Mouse (Mus musculus): ENCODE results near the gene Iqschfp. TPM values are rescaled to one million over a fixed set of nuclear protein-coding genes. Genes with fewer than 3 reads are reported as not detected.

Gene Iqschfp
- polyA plus RNA-seq, 1 experiment from 2014 or later: not detected

GRCm38 (mm10) chr3:68493170-68493585 lies 601.1 kb downstream of the Iqschfp start:
- peak overlapping the region; percentile 75 for H3K9ac ChIP-seq (ENCODE audit: low read depth, low read length)
- ATAC-seq (replicated peaks; ENCODE audit: low FRiP score): peak; percentile 39; the same call in 1 of the 2 replicates
- WGBS: 2% methylated on average over 12 of the region's 12 CpGs
- no peaks in the 10 kb centered on the region for H3K9me3 ChIP-seq (ENCODE audit: control insufficient read depth, low read length)
- DNase-seq (ENCODE audit: low spot score): no peak
- peak overlapping the region; percentile 57 for H3K4me3 ChIP-seq (ENCODE audit: low read depth, low read length)
- H3K27ac ChIP-seq (ENCODE audit: low read depth, low read length): peak overlapping the region; percentile 73; the same call in 1 of the 2 replicates
- peaks cover 21% of the 10 kb centered on the region for H3K4me1 ChIP-seq (replicated peaks; ENCODE audit: control insufficient read depth, insufficient read depth, low read length)
- peak overlapping the region; percentile 93 for H3K4me2 ChIP-seq
- H3K27me3 ChIP-seq (replicated peaks; ENCODE audit: control insufficient read depth, insufficient read depth, low read length): peaks cover 10% of the 10 kb centered on the region
- H3K36me3 ChIP-seq (ENCODE audit: control insufficient read depth, insufficient read depth, low read length): no peaks in the 10 kb centered on the region

- Histone ChIP-seq H3K4me3 (ENCODE audit: low read depth, low read length) (peak overlapping the region; percentile 57), H3K36me3 (ENCODE audit: control insufficient read depth, insufficient read depth, low read length) (no peaks in the 10 kb centered on the region), H3K9me3 (ENCODE audit: control insufficient read depth, low read length) (no peaks in the 10 kb centered on the region), H3K9ac (ENCODE audit: low read depth, low read length) (peak overlapping the region; percentile 75), H3K27me3 (replicated peaks; ENCODE audit: control insufficient read depth, insufficient read depth, low read length) (peaks cover 10% of the 10 kb centered on the region), H3K4me2 (peak overlapping the region; percentile 93), H3K4me1 (replicated peaks; ENCODE audit: control insufficient read depth, insufficient read depth, low read length) (peaks cover 21% of the 10 kb centered on the region), H3K27ac (ENCODE audit: low read depth, low read length) (peak overlapping the region; percentile 73)
- under 1% methylated on average over 63 of the region's 70 CpGs for WGBS
- peak; percentile 81 for DNase-seq (ENCODE audit: low spot score)
- ATAC-seq (replicated peaks; ENCODE audit: low FRiP score): peak; percentile 71
Observed at GRCm38 (mm10) chr3:68493586-68494295, 601.7 kb downstream of the Iqschfp start.

GRCm38 (mm10) chr3:68494296-68495095 lies 602.5 kb downstream of the Iqschfp start:
- ATAC-seq (replicated peaks; ENCODE audit: low FRiP score) (no peak; the same call in 1 of the 2 replicates), DNase-seq (ENCODE audit: low spot score) (no peak)
- Histone ChIP-seq H3K4me2 (peak overlapping the region; percentile 93), H3K9me3 (ENCODE audit: control insufficient read depth, low read length) (no peaks in the 10 kb centered on the region), H3K36me3 (ENCODE audit: control insufficient read depth, insufficient read depth, low read length) (no peaks in the 10 kb centered on the region), H3K27me3 (replicated peaks; ENCODE audit: control insufficient read depth, insufficient read depth, low read length) (peaks cover 10% of the 10 kb centered on the region), H3K4me1 (replicated peaks; ENCODE audit: control insufficient read depth, insufficient read depth, low read length) (peaks cover 27% of the 10 kb centered on the region), H3K4me3 (ENCODE audit: low read depth, low read length) (peak overlapping the region; percentile 57), H3K9ac (ENCODE audit: low read depth, low read length) (peak overlapping the region; percentile 27), H3K27ac (ENCODE audit: low read depth, low read length) (peak overlapping the region; percentile 6; the same call in 1 of the 2 replicates)
- WGBS: under 1% methylated on average over 68 of the region's 68 CpGs

- DNase-seq (ENCODE audit: low spot score) (peak; percentile 64), ATAC-seq (replicated peaks; ENCODE audit: low FRiP score) (0 out of 2 replicates have a peak, but pooled peaks have one; percentile 16)
- WGBS: under 1% methylated on average over 38 of the region's 38 CpGs
- peaks cover 10% of the 10 kb centered on the region for H3K27me3 ChIP-seq (replicated peaks; ENCODE audit: control insufficient read depth, insufficient read depth, low read length)
- H3K4me1 ChIP-seq (replicated peaks; ENCODE audit: control insufficient read depth, insufficient read depth, low read length): peaks cover 32% of the 10 kb centered on the region
- no peaks in the 10 kb centered on the region for H3K36me3 ChIP-seq (ENCODE audit: control insufficient read depth, insufficient read depth, low read length)
- no peaks in the 10 kb centered on the region for H3K9me3 ChIP-seq (ENCODE audit: control insufficient read depth, low read length)
- peak overlapping the region; percentile 57 for H3K4me3 ChIP-seq (ENCODE audit: low read depth, low read length)
- peak overlapping the region; percentile 6; the same call in 1 of the 2 replicates for H3K27ac ChIP-seq (ENCODE audit: low read depth, low read length)
- peak overlapping the region; percentile 27; the same call in 1 of the 2 replicates for H3K9ac ChIP-seq (ENCODE audit: low read depth, low read length)
- peak overlapping the region; percentile 93 for H3K4me2 ChIP-seq
Observed at GRCm38 (mm10) chr3:68495096-68495735, 603.2 kb downstream of the Iqschfp start.

GRCm38 (mm10) chr3:68495736-68496242 lies 603.8 kb downstream of the Iqschfp start:
- WGBS: 6% methylated on average over 9 of the region's 9 CpGs
- no peak for DNase-seq (ENCODE audit: low spot score)
- Histone ChIP-seq H3K4me2 (peak overlapping the region; percentile 93), H3K4me1 (replicated peaks; ENCODE audit: control insufficient read depth, insufficient read depth, low read length) (peaks cover 37% of the 10 kb centered on the region), H3K27ac (ENCODE audit: low read depth, low read length) (no peak overlapping the region), H3K4me3 (ENCODE audit: low read depth, low read length) (peak overlapping the region; percentile 57), H3K27me3 (replicated peaks; ENCODE audit: control insufficient read depth, insufficient read depth, low read length) (peaks cover 10% of the 10 kb centered on the region), H3K9me3 (ENCODE audit: control insufficient read depth, low read length) (no peaks in the 10 kb centered on the region), H3K36me3 (ENCODE audit: control insufficient read depth, insufficient read depth, low read length) (no peaks in the 10 kb centered on the region), H3K9ac (ENCODE audit: low read depth, low read length) (peak overlapping the region; percentile 27; the same call in 1 of the 2 replicates)
- ATAC-seq (replicated peaks; ENCODE audit: low FRiP score): no peak

- Histone ChIP-seq H3K4me2 (peak overlapping the region; percentile 93; the same call in 1 of the 2 replicates), H3K36me3 (ENCODE audit: control insufficient read depth, insufficient read depth, low read length) (no peaks in the 10 kb centered on the region), H3K27ac (ENCODE audit: low read depth, low read length) (no peak overlapping the region), H3K4me3 (ENCODE audit: low read depth, low read length) (no peak overlapping the region), H3K9me3 (ENCODE audit: control insufficient read depth, low read length) (no peaks in the 10 kb centered on the region), H3K9ac (ENCODE audit: low read depth, low read length) (no peak overlapping the region), H3K4me1 (replicated peaks; ENCODE audit: control insufficient read depth, insufficient read depth, low read length) (peaks cover 37% of the 10 kb centered on the region), H3K27me3 (replicated peaks; ENCODE audit: control insufficient read depth, insufficient read depth, low read length) (peaks cover 10% of the 10 kb centered on the region)
- DNase-seq (ENCODE audit: low spot score) (no peak), ATAC-seq (replicated peaks; ENCODE audit: low FRiP score) (no peak)
- 30% methylated on average over 6 of the region's 6 CpGs for WGBS
Observed at GRCm38 (mm10) chr3:68496513-68496912, 604.5 kb downstream of the Iqschfp start.

GRCm38 (mm10) chr3:68499532-68500152 lies 607.6 kb downstream of the Iqschfp start:
- ATAC-seq (replicated peaks; ENCODE audit: low FRiP score) (peak; percentile 87), DNase-seq (ENCODE audit: low spot score) (no peak)
- H3K36me3 ChIP-seq (ENCODE audit: control insufficient read depth, insufficient read depth, low read length): no peaks in the 10 kb centered on the region
- H3K4me2 ChIP-seq: peak overlapping the region; percentile 27
- peaks cover 30% of the 10 kb centered on the region for H3K4me1 ChIP-seq (replicated peaks; ENCODE audit: control insufficient read depth, insufficient read depth, low read length)
- H3K27ac ChIP-seq (ENCODE audit: low read depth, low read length): no peak overlapping the region
- H3K4me3 ChIP-seq (ENCODE audit: low read depth, low read length): no peak overlapping the region
- no peak overlapping the region for H3K9ac ChIP-seq (ENCODE audit: low read depth, low read length)
- 41% methylated on average over 6 of the region's 6 CpGs for WGBS
- H3K9me3 ChIP-seq (ENCODE audit: control insufficient read depth, low read length): no peaks in the 10 kb centered on the region
- peaks cover 10% of the 10 kb centered on the region for H3K27me3 ChIP-seq (replicated peaks; ENCODE audit: control insufficient read depth, insufficient read depth, low read length)

- DNase-seq (ENCODE audit: low spot score) (no peak), ATAC-seq (replicated peaks; ENCODE audit: low FRiP score) (no peak)
- Histone ChIP-seq H3K4me1 (replicated peaks; ENCODE audit: control insufficient read depth, insufficient read depth, low read length) (peaks cover 32% of the 10 kb centered on the region), H3K9ac (ENCODE audit: low read depth, low read length) (no peak overlapping the region), H3K4me3 (ENCODE audit: low read depth, low read length) (no peak overlapping the region), H3K27ac (ENCODE audit: low read depth, low read length) (no peak overlapping the region), H3K36me3 (ENCODE audit: control insufficient read depth, insufficient read depth, low read length) (no peaks in the 10 kb centered on the region), H3K27me3 (replicated peaks; ENCODE audit: control insufficient read depth, insufficient read depth, low read length) (no peaks in the 10 kb centered on the region), H3K4me2 (no peak overlapping the region), H3K9me3 (ENCODE audit: control insufficient read depth, low read length) (no peaks in the 10 kb centered on the region)
- 66% methylated on average over 3 of the region's 3 CpGs for WGBS
Observed at GRCm38 (mm10) chr3:68504838-68505237, 612.8 kb downstream of the Iqschfp start.
